Mouse (Mus musculus) forebrain, embryonic 14.5 days (tissue): ENCODE results near the gene Kcnq5. TPM values are rescaled to one million over a fixed set of nuclear protein-coding genes. Genes with fewer than 3 reads are reported as not detected.
"Not testable (repeated sequence)": the region's sequence is repeated elsewhere in the genome, so short reads cannot be mapped to it uniquely, and the experiment has no call there.

Experiments used
- ATAC-seq: fragments of 200-750 bp; cut with Nextera tagmentation; 2 replicates; pipeline ENCODE4 v1.8.0; 2017; ENCODE audit warnings: mild to moderate bottlenecking, moderate library complexity
- DNase-seq: peaks from one replicate; pipeline ENCODE4 v3.0.0-alpha.2; 2015; ENCODE audit warnings: low spot score
- H3K27ac ChIP-seq: fragments of 300-500 bp; sonication (generic); 2 replicates; pipeline ENCODE4 v1.5.1; 2014; ENCODE audit warnings: low read depth, mild to moderate bottlenecking, control low read depth, low read length, moderate library complexity
- H3K27me3 ChIP-seq: fragments of 300-500 bp; sonication (generic); replicated peaks from 2 replicates; pipeline ENCODE4 v1.6.1; 2014; ENCODE audit warnings: low read length, control low read depth, mixed read lengths; ENCODE audit not compliant: control insufficient read depth, insufficient read depth
- H3K36me3 ChIP-seq: fragments of 300-500 bp; sonication (generic); 2 replicates; pipeline ENCODE4 v1.6.1; 2014; ENCODE audit warnings: low read length, control low read depth; ENCODE audit not compliant: control insufficient read depth, insufficient read depth
- H3K4me1 ChIP-seq: fragments of 300-500 bp; sonication (generic); 2 replicates; pipeline ENCODE4 v1.6.1; 2014; ENCODE audit warnings: antibody characterized with exemption, low read length, control low read depth; ENCODE audit not compliant: control insufficient read depth, insufficient read depth
- H3K4me2 ChIP-seq: fragments of 300-500 bp; sonication (generic); 2 replicates; pipeline ENCODE4 v1.6.1; 2014; ENCODE audit warnings: mild to moderate bottlenecking, control low read depth, low read length
- H3K4me3 ChIP-seq: fragments of 300-500 bp; sonication (generic); 2 replicates; pipeline ENCODE4 v1.5.1; 2014; ENCODE audit warnings: low read depth, low read length, control low read depth
- H3K9ac ChIP-seq: fragments of 300-500 bp; sonication (generic); 2 replicates; pipeline ENCODE4 v1.6.1; 2014; ENCODE audit warnings: mild to moderate bottlenecking, low read length, control low read depth, moderate library complexity
- H3K9me3 ChIP-seq: fragments of 300-500 bp; sonication (generic); replicated peaks from 2 replicates; pipeline ENCODE4 v1.6.1; 2016; ENCODE audit warnings: low read length, control low read depth, mixed read lengths; ENCODE audit not compliant: control insufficient read depth
- WGBS: fragments of 180-500 bp; shearing (Covaris S2); extraction: QIAGEN DNeasy Blood & Tissue Kit; methylation state at CpG from one replicate; pipeline ENCODE4 v1.1.7; 2014; 5-methylcytosine and 5-hydroxymethylcytosine counted together
- polyA plus RNA-seq: library from polyadenylated mRNA; unstranded; fragments of >200 nt; fragmentation: Nextera tagmentation; extraction: Ambion mirVana; gene quantifications from 2 replicates; pipeline ENCODE4 v1.2.1, GENCODE M21; 2014

Kcnq5 gene
- polyA plus RNA-seq, 1 experiment from 2014 or later, result 0.93 TPM

- WGBS, result 68% methylated on average over 4 of the region's 4 CpGs
These were observed 361.1 kb downstream of the Kcnq5 start for GRCm38 (mm10) chr1:21600606-21601005.

GRCm38 (mm10) chr1:21593872-21594271, 367.9 kb downstream of the Kcnq5 start:
- H3K9me3 ChIP-seq, result no peaks in the 10 kb centered on the region
- DNase-seq, result peak; percentile 14
- no peak overlapping the region for H3K9ac ChIP-seq
- H3K4me1 ChIP-seq, result no peaks in the 10 kb centered on the region
- ATAC-seq, result no peak
- H3K4me3 ChIP-seq, result no peak overlapping the region
- no peak overlapping the region for H3K4me2 ChIP-seq
- WGBS, result 59% methylated on average over 4 of the region's 4 CpGs
- H3K36me3 ChIP-seq, result no peaks in the 10 kb centered on the region
- H3K27ac ChIP-seq, result no peak overlapping the region
- no peaks in the 10 kb centered on the region for H3K27me3 ChIP-seq

More at GRCm38 (mm10) chr1:21600606-21601005, 361.1 kb downstream of the Kcnq5 start:
- H3K36me3 ChIP-seq, result no peaks in the 10 kb centered on the region
- H3K27me3 ChIP-seq, result no peaks in the 10 kb centered on the region
- H3K4me1 ChIP-seq, result no peaks in the 10 kb centered on the region
- H3K9me3 ChIP-seq, result no peaks in the 10 kb centered on the region
- H3K9ac ChIP-seq, result no peak overlapping the region
- DNase-seq (no peak), ATAC-seq (no peak)
- H3K4me3 ChIP-seq, result no peak overlapping the region
- H3K4me2 ChIP-seq, result no peak overlapping the region
- no peak overlapping the region for H3K27ac ChIP-seq

- not testable (repeated sequence) for H3K4me3 ChIP-seq, H3K27ac ChIP-seq, H3K36me3 ChIP-seq, H3K9ac ChIP-seq, H3K9me3 ChIP-seq, H3K4me2 ChIP-seq, H3K27me3 ChIP-seq, DNase-seq, H3K4me1 ChIP-seq, ATAC-seq
- WGBS, result 86% methylated on average over 2 of the region's 2 CpGs
These were observed 394.3 kb downstream of the Kcnq5 start for GRCm38 (mm10) chr1:21567397-21567796.

GRCm38 (mm10) chr1:21554630-21555029, 407.1 kb downstream of the Kcnq5 start:
- Histone ChIP-seq H3K4me2 (no peak overlapping the region), H3K4me3 (no peak overlapping the region), H3K27me3 (no peaks in the 10 kb centered on the region), H3K36me3 (no peaks in the 10 kb centered on the region), H3K9me3 (no peaks in the 10 kb centered on the region), H3K9ac (no peak overlapping the region), H3K27ac (no peak overlapping the region), H3K4me1 (no peaks in the 10 kb centered on the region)
- no peak for DNase-seq
- 46% methylated on average over 6 of the region's 6 CpGs for WGBS
- ATAC-seq, result no peak

GRCm38 (mm10) chr1:21552715-21553114, 409.0 kb downstream of the Kcnq5 start:
- Histone ChIP-seq H3K4me2 (no peak overlapping the region), H3K9ac (no peak overlapping the region), H3K27me3 (no peaks in the 10 kb centered on the region), H3K4me1 (no peaks in the 10 kb centered on the region), H3K9me3 (no peaks in the 10 kb centered on the region), H3K4me3 (no peak overlapping the region), H3K27ac (no peak overlapping the region), H3K36me3 (no peaks in the 10 kb centered on the region)
- DNase-seq (no peak), ATAC-seq (no peak)
- 98% methylated on average over 2 of the region's 2 CpGs for WGBS

GRCm38 (mm10) chr1:21543909-21544308, 417.8 kb downstream of the Kcnq5 start:
- ATAC-seq (no peak), DNase-seq (no peak)
- H3K9ac ChIP-seq, result no peak overlapping the region
- H3K4me3 ChIP-seq, result no peak overlapping the region
- no peaks in the 10 kb centered on the region for H3K36me3 ChIP-seq
- H3K27ac ChIP-seq, result no peak overlapping the region
- H3K27me3 ChIP-seq, result no peaks in the 10 kb centered on the region
- H3K4me1 ChIP-seq, result no peaks in the 10 kb centered on the region
- H3K9me3 ChIP-seq, result no peaks in the 10 kb centered on the region
- H3K4me2 ChIP-seq, result no peak overlapping the region

GRCm38 (mm10) chr1:21539486-21539885, 422.3 kb downstream of the Kcnq5 start:
- no peak overlapping the region for H3K4me3 ChIP-seq
- WGBS, result 85% methylated on average over 2 of the region's 2 CpGs
- no peaks in the 10 kb centered on the region for H3K9me3 ChIP-seq
- H3K27ac ChIP-seq, result no peak overlapping the region
- no peaks in the 10 kb centered on the region for H3K4me1 ChIP-seq
- H3K9ac ChIP-seq, result no peak overlapping the region
- H3K4me2 ChIP-seq, result no peak overlapping the region
- H3K36me3 ChIP-seq, result no peaks in the 10 kb centered on the region
- DNase-seq, result no peak
- no peak for ATAC-seq
- no peaks in the 10 kb centered on the region for H3K27me3 ChIP-seq

GRCm38 (mm10) chr1:21530823-21531222, 430.9 kb downstream of the Kcnq5 start:
- H3K4me3 ChIP-seq, result no peak overlapping the region
- DNase-seq, result no peak
- H3K27ac ChIP-seq, result no peak overlapping the region
- no peak for ATAC-seq
- H3K4me1 ChIP-seq, result no peaks in the 10 kb centered on the region
- H3K27me3 ChIP-seq, result no peaks in the 10 kb centered on the region
- no peak overlapping the region for H3K9ac ChIP-seq
- WGBS, result 75% methylated on average over 1 of the region's 1 CpGs
- H3K36me3 ChIP-seq, result no peaks in the 10 kb centered on the region
- H3K4me2 ChIP-seq, result no peak overlapping the region
- H3K9me3 ChIP-seq, result no peaks in the 10 kb centered on the region

GRCm38 (mm10) chr1:21521995-21522394, 439.7 kb downstream of the Kcnq5 start:
- H3K9me3 ChIP-seq, result no peaks in the 10 kb centered on the region
- H3K27me3 ChIP-seq, result no peaks in the 10 kb centered on the region
- no peak overlapping the region for H3K4me2 ChIP-seq
- no peak overlapping the region for H3K9ac ChIP-seq
- no peak for ATAC-seq
- H3K36me3 ChIP-seq, result no peaks in the 10 kb centered on the region
- H3K4me3 ChIP-seq, result no peak overlapping the region
- whole genome bisulfite sequencing, result 74% methylated on average over 10 of the region's 10 CpGs
- H3K4me1 ChIP-seq, result no peaks in the 10 kb centered on the region
- no peak for DNase-seq
- H3K27ac ChIP-seq, result no peak overlapping the region
